Comparison of ENCODE assay signal across 9 mouse cellular contexts in the genomic region with DNA sequence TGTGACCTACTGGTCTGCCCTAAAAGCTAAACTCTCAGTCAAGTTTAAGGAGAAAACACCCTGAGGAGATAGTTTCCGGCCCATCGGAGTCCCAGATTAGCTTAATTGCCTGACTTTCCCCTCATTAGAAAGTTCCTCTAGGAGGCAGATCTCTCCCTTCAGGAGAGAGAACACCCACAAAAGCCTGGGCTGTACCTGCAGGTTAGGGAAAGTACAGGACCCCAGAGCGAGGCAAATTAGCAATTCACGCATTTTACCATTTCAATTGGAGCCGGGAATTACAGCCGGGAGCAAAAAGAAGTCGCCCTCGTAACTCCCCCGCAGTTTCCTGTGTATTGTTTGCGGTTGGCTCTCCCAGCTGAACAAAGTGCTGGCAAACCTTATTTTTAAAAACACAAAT. TPM values are rescaled to one million over a fixed set of nuclear protein-coding genes. Genes with fewer than 3 reads are reported as not detected.
A peak's percentile ranks its signal among the peaks of the same experiment; 100 is the strongest.
DNase-seq lines count a peak whose midpoint lies in the region; ATAC-seq and TF ChIP-seq lines count a peak whose summit lies in the region.
"Had no signal": no experiment of that assay in that cellular context is flagged by ENCODE, and none has a peak within 500 bp of the region (broad histone marks: within the 10 kb centered on the region; RNA-seq: fewer than 3 reads in every experiment).

No protein-coding gene starts in this region.

- no peak overlapping the region for H3K4me3 ChIP-seq in forebrain, embryonic 11.5 days (ENCODE audit: low read depth, low read length)
- H3K4me3 ChIP-seq in forebrain, embryonic 15.5 days: no peak overlapping the region
- peak overlapping the region; percentile 55 for H3K4me3 ChIP-seq in brown adipose tissue, adult 24 weeks (ENCODE audit: insufficient read depth, low read depth, low read length)
- no peak overlapping the region for H3K4me3 ChIP-seq in hindbrain, embryonic 12.5 days
- H3K4me3 ChIP-seq in midbrain, embryonic 13.5 days (replicated peaks): no peak overlapping the region; the same call in 1 of the 2 replicates
- H3K4me3 ChIP-seq in thymus, adult 2 months (ENCODE audit: control insufficient read depth, insufficient read depth, low read length): no peak overlapping the region

- under 1% methylated on average over 10 of the region's 10 CpGs for WGBS in forebrain, embryonic 11.5 days
- 1% methylated on average over 10 of the region's 10 CpGs for WGBS in forebrain, embryonic 15.5 days
- WGBS in hindbrain, embryonic 12.5 days: 2% methylated on average over 10 of the region's 10 CpGs
- WGBS in midbrain, embryonic 13.5 days: under 1% methylated on average over 10 of the region's 10 CpGs
- 27% methylated on average over 10 of the region's 10 CpGs for WGBS in thymus, adult 2 months

- no peak overlapping the region for H3K27ac ChIP-seq in forebrain, embryonic 11.5 days (ENCODE audit: low read depth, low read length)
- no peak overlapping the region for H3K27ac ChIP-seq in forebrain, embryonic 15.5 days (replicated peaks)
- H3K27ac ChIP-seq in brown adipose tissue, adult 24 weeks (replicated peaks; ENCODE audit: low read depth, low read length): peak overlapping the region; percentile 43
- H3K27ac ChIP-seq in hindbrain, embryonic 12.5 days: no peak overlapping the region
- H3K27ac ChIP-seq in midbrain, embryonic 13.5 days: no peak overlapping the region
- no peak overlapping the region for H3K27ac ChIP-seq in thymus, adult 2 months (ENCODE audit: control insufficient read depth, insufficient read depth, low read length)

- no peak for ATAC-seq in forebrain, embryonic 11.5 days (replicated peaks; ENCODE audit: low FRiP score)
- ATAC-seq in forebrain, embryonic 15.5 days (replicated peaks): no peak
- no peak for ATAC-seq in hindbrain, embryonic 12.5 days (ENCODE audit: low FRiP score)
- no peak for ATAC-seq in midbrain, embryonic 13.5 days

- H3K9ac ChIP-seq in forebrain, embryonic 11.5 days (ENCODE audit: low read length): no peak overlapping the region
- H3K9ac ChIP-seq in forebrain, embryonic 15.5 days (replicated peaks): no peak overlapping the region
- no peak overlapping the region for H3K9ac ChIP-seq in hindbrain, embryonic 12.5 days
- H3K9ac ChIP-seq in midbrain, embryonic 13.5 days (replicated peaks): peak overlapping the region; percentile 44; the same call in 1 of the 2 replicates

- DNase-seq in forebrain, embryonic 11.5 days (ENCODE audit: low spot score): no peak
- no peak for DNase-seq in thymus, adult 2 months
- no peak for DNase-seq in right cerebral cortex, adult 18-20 months
- no peak for DNase-seq in yolk sac, embryonic 10.5 days (ENCODE audit: low spot score)
- DNase-seq: thymus, postnatal 25 days had no signal

- H3K36me3 ChIP-seq in forebrain, embryonic 11.5 days (ENCODE audit: control insufficient read depth, insufficient read depth, low read length): no peaks in the 10 kb centered on the region
- no peaks in the 10 kb centered on the region for H3K36me3 ChIP-seq in forebrain, embryonic 15.5 days
- no peaks in the 10 kb centered on the region for H3K36me3 ChIP-seq in hindbrain, embryonic 12.5 days
- no peaks in the 10 kb centered on the region for H3K36me3 ChIP-seq in midbrain, embryonic 13.5 days
- H3K36me3 ChIP-seq in thymus, adult 2 months (ENCODE audit: control insufficient read depth, insufficient read depth, low read length): no peaks in the 10 kb centered on the region

- H3K4me2 ChIP-seq in forebrain, embryonic 11.5 days (ENCODE audit: low read depth, low read length, severe bottlenecking): peak overlapping the region; percentile 24; the same call in 1 of the 2 replicates
- H3K4me2 ChIP-seq in forebrain, embryonic 15.5 days (replicated peaks): no peak overlapping the region
- H3K4me2 ChIP-seq in hindbrain, embryonic 12.5 days (replicated peaks): peak overlapping the region; percentile 37
- peak overlapping the region; percentile 41 for H3K4me2 ChIP-seq in midbrain, embryonic 13.5 days (replicated peaks)

- TF ChIP-seq CTCF in thymus, adult 2 months (IDR thresholded peaks at IDR 0.05; ENCODE audit: borderline replicate concordance, control insufficient read depth, extremely low read depth, insufficient read depth, low read length, poor library complexity): no peak

- H3K4me1 ChIP-seq in forebrain, embryonic 11.5 days (replicated peaks; ENCODE audit: control insufficient read depth, insufficient read depth, low read length): no peaks in the 10 kb centered on the region
- no peaks in the 10 kb centered on the region for H3K4me1 ChIP-seq in forebrain, embryonic 15.5 days
- 0 out of 2 replicates have a peak, but pooled peaks cover 2% of the 10 kb centered on the region for H3K4me1 ChIP-seq in brown adipose tissue, adult 24 weeks (ENCODE audit: control insufficient read depth, insufficient read depth, insufficient read length, low read length)
- peaks cover 9% of the 10 kb centered on the region for H3K4me1 ChIP-seq in hindbrain, embryonic 12.5 days
- H3K4me1 ChIP-seq in midbrain, embryonic 13.5 days (replicated peaks): peaks cover 10% of the 10 kb centered on the region
- H3K4me1 ChIP-seq in thymus, adult 2 months (replicated peaks; ENCODE audit: control insufficient read depth, insufficient read depth, low read length): peaks cover 5% of the 10 kb centered on the region

- no peak for TF ChIP-seq POLR2A in thymus, adult 2 months (IDR thresholded peaks at IDR 0.05; ENCODE audit: control insufficient read depth, extremely low read depth, insufficient read depth, low read length, poor library complexity)

- no peaks in the 10 kb centered on the region for H3K9me3 ChIP-seq in forebrain, embryonic 11.5 days (ENCODE audit: control insufficient read depth, low read length)
- H3K9me3 ChIP-seq in forebrain, embryonic 15.5 days: no peaks in the 10 kb centered on the region
- H3K9me3 ChIP-seq in hindbrain, embryonic 12.5 days (replicated peaks): no peaks in the 10 kb centered on the region
- no peaks in the 10 kb centered on the region for H3K9me3 ChIP-seq in midbrain, embryonic 13.5 days

- H3K27me3 ChIP-seq in forebrain, embryonic 11.5 days (ENCODE audit: control insufficient read depth, insufficient read depth, low read length): no peaks in the 10 kb centered on the region
- H3K27me3 ChIP-seq in forebrain, embryonic 15.5 days: peaks cover 2% of the 10 kb centered on the region; the same call in 1 of the 2 replicates
- peaks cover 4% of the 10 kb centered on the region; the same call in 1 of the 2 replicates for H3K27me3 ChIP-seq in hindbrain, embryonic 12.5 days
- H3K27me3 ChIP-seq in midbrain, embryonic 13.5 days: 0 out of 2 replicates have a peak, but pooled peaks cover 4% of the 10 kb centered on the region
- H3K27me3 ChIP-seq in thymus, adult 2 months (ENCODE audit: control insufficient read depth, insufficient read depth, low read length): no peaks in the 10 kb centered on the region

RNA-seq across cellular contexts. Expression of a gene that starts 25.2 kb away (rescaled TPM):
- 24.2 and 25.7 TPM in 2 replicates for polyA plus RNA-seq in forebrain, embryonic 11.5 days (2014; fragmentation: Nextera tagmentation; extraction: Ambion mirVana)
- 42.1 and 45.8 TPM in 2 replicates for polyA plus RNA-seq in forebrain, embryonic 15.5 days (2015; fragmentation: Nextera tagmentation; extraction: Ambion mirVana)
- polyA plus RNA-seq in brown adipose tissue, adult 24 weeks (2012; ENCODE audit: insufficient read depth, insufficient read length, missing spikeins): 36.8 and 41.5 TPM in 2 replicates
- 55.4 and 55.6 TPM in 2 replicates for polyA plus RNA-seq in hindbrain, embryonic 12.5 days (2016; fragmentation: Nextera tagmentation; extraction: Ambion mirVana)
- 50.2 and 50.3 TPM in 2 replicates for polyA plus RNA-seq in midbrain, embryonic 13.5 days (2015; fragmentation: Nextera tagmentation; extraction: Ambion mirVana)
- 25.4 and 32.3 TPM in 2 replicates for polyA plus RNA-seq in thymus, adult 2 months (2012; rRNA removed)

RNA-seq across cellular contexts. Expression of a gene that starts 29.1 kb away (rescaled TPM):
- polyA plus RNA-seq in forebrain, embryonic 11.5 days (2014; fragmentation: Nextera tagmentation; extraction: Ambion mirVana): 269 and 276 TPM in 2 replicates
- polyA plus RNA-seq in forebrain, embryonic 15.5 days (2015; fragmentation: Nextera tagmentation; extraction: Ambion mirVana): 323 and 349 TPM in 2 replicates
- polyA plus RNA-seq in brown adipose tissue, adult 24 weeks (2012; ENCODE audit: insufficient read depth, insufficient read length, missing spikeins): 59.2 and 82.6 TPM in 2 replicates
- polyA plus RNA-seq in hindbrain, embryonic 12.5 days (2016; fragmentation: Nextera tagmentation; extraction: Ambion mirVana): 334 and 368 TPM in 2 replicates
- polyA plus RNA-seq in midbrain, embryonic 13.5 days (2015; fragmentation: Nextera tagmentation; extraction: Ambion mirVana): 371 and 409 TPM in 2 replicates
- 26.9 and 28.3 TPM in 2 replicates for polyA plus RNA-seq in thymus, adult 2 months (2012; rRNA removed)
